Mouse (Mus musculus) CD4-positive, CD25-positive, alpha-beta regulatory T cell, adult 4 months (primary cell): ENCODE measurements around the gene Trp53tg5. TPM values are rescaled to one million over a fixed set of nuclear protein-coding genes. Genes with fewer than 3 reads are reported as not detected.

Source experiments
- ATAC-seq: one replicate; pipeline ENCODE4 v1.8.0; 2017
- polyA plus RNA-seq, 2 experiments: library from polyadenylated mRNA; unstranded; fragments of 100-300 nt; shearing (Covaris generic); gene quantifications; one replicate each; pipeline ENCODE4 v1.2.1; 2017

The Trp53tg5 gene
- polyA plus RNA-seq, 2 experiments from 2014 or later, result not detected

GRCm38 (mm10) chr2:164432541-164433191 lies 40.9 kb downstream of the Trp53tg5 start:
- no peak for ATAC-seq

- ATAC-seq, result no peak
Measured at GRCm38 (mm10) chr2:164431676-164432465, 41.7 kb downstream of the Trp53tg5 start.

- ATAC-seq, result no peak
Measured at GRCm38 (mm10) chr2:164430697-164431096, 42.8 kb downstream of the Trp53tg5 start.

- ATAC-seq, result no peak
Measured at GRCm38 (mm10) chr2:164429881-164430615, 43.5 kb downstream of the Trp53tg5 start.

- no peak for ATAC-seq
Measured at GRCm38 (mm10) chr2:164428451-164428850, 45.1 kb downstream of the Trp53tg5 start.

- no peak for ATAC-seq
Measured at GRCm38 (mm10) chr2:164426952-164427351, 46.6 kb downstream of the Trp53tg5 start.

- ATAC-seq, result no peak
Measured at GRCm38 (mm10) chr2:164426121-164426520, 47.4 kb downstream of the Trp53tg5 start.

- no peak for ATAC-seq
Measured at GRCm38 (mm10) chr2:164425401-164425800, 48.1 kb downstream of the Trp53tg5 start.

- no peak for ATAC-seq
Measured at GRCm38 (mm10) chr2:164424406-164424805, 49.1 kb downstream of the Trp53tg5 start.

- ATAC-seq, result no peak
Measured at GRCm38 (mm10) chr2:164423464-164423863, 50.1 kb downstream of the Trp53tg5 start.

GRCm38 (mm10) chr2:164422675-164423393 lies 50.7 kb downstream of the Trp53tg5 start:
- no peak for ATAC-seq

- ATAC-seq, result no peak
Measured at GRCm38 (mm10) chr2:164421979-164422378, 51.5 kb downstream of the Trp53tg5 start.

GRCm38 (mm10) chr2:164421306-164421705 lies 52.2 kb downstream of the Trp53tg5 start:
- no peak for ATAC-seq

Other genes starting within 250 kb of the Trp53tg5 start
- not detected for gene Svs2, start 235.3 kb downstream of the Trp53tg5 start, polyA plus RNA-seq
- gene Svs3b, start 217.1 kb downstream of the Trp53tg5 start, polyA plus RNA-seq, result not detected
- not detected for gene Svs4, start 195.3 kb downstream of the Trp53tg5 start, polyA plus RNA-seq
- gene Svs3a, start 184.5 kb downstream of the Trp53tg5 start, polyA plus RNA-seq, result not detected
- not detected for gene Svs6, start 157.0 kb downstream of the Trp53tg5 start, polyA plus RNA-seq
- not detected for gene Svs5, start 141.0 kb downstream of the Trp53tg5 start, polyA plus RNA-seq
- gene Slpi, start 84.6 kb downstream of the Trp53tg5 start, polyA plus RNA-seq, result 1 to 10 TPM in 1 of 2 experiments, under 1 TPM in 1; 0.75 to 1.1 TPM
- not detected for gene Rbpjl, start 70.6 kb downstream of the Trp53tg5 start, polyA plus RNA-seq
- gene Matn4, start 68.6 kb downstream of the Trp53tg5 start, polyA plus RNA-seq, result not detected
- 10 to 100 TPM; 69.7 to 93.7 TPM for gene Sdc4, start 29.8 kb downstream of the Trp53tg5 start, polyA plus RNA-seq
- gene Sys1, start 16.8 kb downstream of the Trp53tg5 start, polyA plus RNA-seq, result 10 to 100 TPM in 1 of 2 experiments, 1 to 10 TPM in 1; 8.8 to 15.1 TPM
- not detected for gene Gm20458, start 12.8 kb downstream of the Trp53tg5 start, polyA plus RNA-seq
- 1 to 10 TPM; 3.7 to 4.5 TPM for gene Dbndd2, start 12.4 kb upstream of the Trp53tg5 start, polyA plus RNA-seq
- 10 to 100 TPM; 17.0 to 27.0 TPM for gene Pigt, start 23.8 kb upstream of the Trp53tg5 start, polyA plus RNA-seq
- 1 to 10 TPM; 2.2 to 3.0 TPM for gene Wfdc2, start 88.7 kb upstream of the Trp53tg5 start, polyA plus RNA-seq
- gene Spint3, start 99.7 kb upstream of the Trp53tg5 start, polyA plus RNA-seq, result not detected
- not detected for gene Wfdc6a, start 111.7 kb upstream of the Trp53tg5 start, polyA plus RNA-seq
- gene Eppin, start 119.9 kb upstream of the Trp53tg5 start, polyA plus RNA-seq, result not detected
- not detected for gene Wfdc6b, start 139.8 kb upstream of the Trp53tg5 start, polyA plus RNA-seq
- gene Wfdc8, start 139.9 kb upstream of the Trp53tg5 start, polyA plus RNA-seq, result not detected
- gene Wfdc16, start 165.1 kb upstream of the Trp53tg5 start, polyA plus RNA-seq, result not detected
- not detected for gene Wfdc10, start 182.3 kb upstream of the Trp53tg5 start, polyA plus RNA-seq
- gene Wfdc9, start 182.9 kb upstream of the Trp53tg5 start, polyA plus RNA-seq, result not detected
- not detected for gene Wfdc11, start 200.4 kb upstream of the Trp53tg5 start, polyA plus RNA-seq
- not detected for gene Wfdc13, start 211.4 kb upstream of the Trp53tg5 start, polyA plus RNA-seq
- gene Spint4, start 224.8 kb upstream of the Trp53tg5 start, polyA plus RNA-seq, result not detected
- not detected for gene Spint5, start 241.6 kb upstream of the Trp53tg5 start, polyA plus RNA-seq